Mouse (Mus musculus) hindbrain, postnatal 0 days (tissue): ENCODE measurements around the gene Zfp653. TPM values are rescaled to one million over a fixed set of nuclear protein-coding genes. Genes with fewer than 3 reads are reported as not detected.

ENCODE experiments used
- ATAC-seq: fragments of 200-750 bp; cut with Nextera tagmentation; 2 replicates; pipeline ENCODE4 v1.8.0; 2017; ENCODE audit warnings: mild to moderate bottlenecking, moderate TSS enrichment, moderate library complexity
- DNase-seq: peaks from one replicate; pipeline ENCODE4 v3.0.0-alpha.2; 2015; ENCODE audit warnings: low spot score
- H3K27ac ChIP-seq: fragments of 300-500 bp; sonication (generic); 2 replicates; pipeline ENCODE4 v1.5.1; 2014; ENCODE audit warnings: mild to moderate bottlenecking
- H3K27me3 ChIP-seq: fragments of 300-500 bp; sonication (generic); 2 replicates; pipeline ENCODE4 v1.6.1; 2014; ENCODE audit warnings: low read length, mixed read lengths; ENCODE audit not compliant: insufficient read depth
- H3K36me3 ChIP-seq: fragments of 300-500 bp; sonication (generic); 2 replicates; pipeline ENCODE4 v1.6.1; 2014; ENCODE audit warnings: low read length, mixed read lengths; ENCODE audit not compliant: insufficient read depth
- H3K4me1 ChIP-seq: fragments of 300-500 bp; sonication (generic); 2 replicates; pipeline ENCODE4 v1.6.1; 2014; ENCODE audit warnings: antibody characterized with exemption, low read length, mixed read lengths; ENCODE audit not compliant: insufficient read depth
- H3K4me2 ChIP-seq: fragments of 300-500 bp; sonication (generic); 2 replicates; pipeline ENCODE4 v1.6.1; 2014; ENCODE audit warnings: low read depth, mild to moderate bottlenecking, low read length, moderate library complexity, mixed read lengths
- H3K4me3 ChIP-seq: fragments of 300-500 bp; sonication (generic); 2 replicates; pipeline ENCODE4 v1.5.1; 2014; ENCODE audit warnings: low read length
- H3K9ac ChIP-seq: fragments of 300-500 bp; sonication (generic); replicated peaks from 2 replicates; pipeline ENCODE4 v1.6.1; 2014; ENCODE audit warnings: mild to moderate bottlenecking, low read length, moderate library complexity, mixed read lengths
- H3K9me3 ChIP-seq: fragments of 300-500 bp; sonication (generic); 2 replicates; pipeline ENCODE4 v1.6.1; 2016; ENCODE audit warnings: low read length, mixed read lengths
- CTCF ChIP-seq: IDR thresholded peaks from 2 replicates; pipeline ENCODE4 v1.5.1; 2016; ENCODE audit warnings: antibody characterized with exemption, control low read depth, low read depth
- WGBS: fragments of 180-500 bp; shearing (Covaris S2); extraction: QIAGEN DNeasy Blood & Tissue Kit; methylation state at CpG from one replicate; pipeline ENCODE4 v1.1.7; 2014; 5-methylcytosine and 5-hydroxymethylcytosine counted together
- microRNA-seq, 2 experiments: library from miRNA; unstranded; fragments of <30 nt; microRNA quantifications; one replicate each; pipeline ENCODE4; 2016
- polyA plus RNA-seq: library from polyadenylated mRNA; unstranded; fragments of >200 nt; fragmentation: Nextera tagmentation; extraction: Ambion mirVana; gene quantifications from 2 replicates; pipeline ENCODE4 v1.2.1, GENCODE M21; 2015
- total RNA-seq: library from RNA; depleted of rRNA; stranded (reverse); fragments of >200 nt; gene quantifications from 2 replicates; pipeline ENCODE4 v1.2.3, GENCODE M21; 2014; rRNA removed

The Zfp653 gene
- total and polyA plus RNA-seq, 2 experiments from 2014 or later: 13.2 to 28.8 TPM

DNA sequence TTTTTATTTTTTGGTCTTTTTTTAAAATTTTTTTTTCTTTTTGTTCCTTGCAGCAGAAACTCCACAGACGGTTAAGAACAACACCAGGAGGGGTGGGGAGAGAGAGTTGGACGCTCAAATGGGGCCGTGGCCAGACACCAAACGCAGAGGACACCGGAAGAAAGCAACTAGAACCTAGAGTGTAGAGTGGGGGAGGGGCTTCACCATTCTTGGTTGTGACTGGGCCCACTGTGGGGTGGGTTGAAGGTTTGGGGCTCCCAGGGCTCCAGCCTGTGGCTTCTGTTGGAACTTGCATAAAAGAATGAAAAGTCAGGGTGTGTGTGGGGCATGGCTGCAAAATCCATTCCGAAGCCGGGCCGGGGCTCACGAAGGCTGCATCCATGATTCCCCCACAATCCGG, 54.9 kb downstream of the Zfp653 start:
- peaks cover 41% of the 10 kb centered on the region for H3K36me3 ChIP-seq
- WGBS: 61% methylated on average over 10 of the region's 10 CpGs
- no peak for DNase-seq

DNA sequence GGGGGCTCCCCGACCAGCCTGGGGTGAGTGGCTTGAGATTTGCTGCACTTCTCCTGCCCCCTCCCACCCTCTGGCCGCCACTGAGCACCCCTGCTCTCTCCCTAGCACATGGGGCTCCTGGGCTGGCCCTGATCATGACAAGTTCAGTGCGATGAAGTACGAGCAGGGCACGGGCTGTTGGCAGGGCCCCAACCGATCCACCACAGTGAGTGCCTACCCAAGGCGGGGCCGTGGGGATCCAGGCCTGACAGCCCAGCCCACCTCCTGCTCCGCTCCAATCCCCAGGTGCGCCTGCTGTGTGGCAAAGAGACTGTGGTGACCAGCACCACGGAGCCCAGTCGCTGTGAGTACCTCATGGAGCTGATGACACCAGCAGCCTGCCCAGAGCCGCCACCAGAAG, 58.4 kb downstream of the Zfp653 start:
- DNase-seq (no peak), ATAC-seq (peak; percentile 7; the same call in 1 of the 2 replicates)
- Histone ChIP-seq H3K4me3 (no peak overlapping the region), H3K4me1 (no peaks in the 10 kb centered on the region), H3K27me3 (no peaks in the 10 kb centered on the region), H3K9ac (no peak overlapping the region), H3K36me3 (peaks cover 65% of the 10 kb centered on the region), H3K9me3 (no peaks in the 10 kb centered on the region), H3K27ac (no peak overlapping the region), H3K4me2 (no peak overlapping the region)
- WGBS: 82% methylated on average over 13 of the region's 13 CpGs
- TF ChIP-seq CTCF: no peak

More for the DNA sequence above, 54.9 kb downstream of the Zfp653 start:
- Histone ChIP-seq H3K9ac (no peak overlapping the region), H3K4me1 (no peaks in the 10 kb centered on the region), H3K27ac (no peak overlapping the region), H3K27me3 (no peaks in the 10 kb centered on the region), H3K4me3 (no peak overlapping the region), H3K4me2 (no peak overlapping the region), H3K9me3 (no peaks in the 10 kb centered on the region)
- TF ChIP-seq CTCF: no peak
- ATAC-seq: no peak

DNA sequence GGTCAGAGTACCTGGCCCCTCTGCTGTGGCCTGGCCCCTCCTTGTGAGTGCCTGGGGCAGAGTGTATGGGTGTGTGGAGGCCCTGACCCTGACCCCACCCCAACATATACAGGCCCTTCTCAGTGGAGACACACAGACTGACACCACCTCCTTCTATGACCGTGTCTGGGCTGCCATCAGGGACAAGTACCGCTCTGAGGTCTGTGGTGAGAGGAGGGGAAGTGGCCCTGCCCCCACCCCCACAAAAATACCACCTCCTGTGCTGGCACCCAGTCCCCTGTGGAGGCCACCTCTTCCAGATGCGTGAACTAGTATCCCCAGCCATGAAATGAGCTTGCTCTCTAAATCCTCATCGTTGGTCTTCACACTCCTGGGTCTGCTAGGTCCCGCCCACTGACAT, 60.1 kb downstream of the Zfp653 start:
- no peaks in the 10 kb centered on the region for H3K9me3 ChIP-seq
- no peak overlapping the region for H3K4me3 ChIP-seq
- DNase-seq (no peak), ATAC-seq (0 out of 2 replicates have a peak, but pooled peaks have one; percentile 1)
- WGBS: 83% methylated on average over 5 of the region's 5 CpGs
- no peak overlapping the region for H3K27ac ChIP-seq
- H3K4me1 ChIP-seq: no peaks in the 10 kb centered on the region
- no peaks in the 10 kb centered on the region for H3K27me3 ChIP-seq
- no peak overlapping the region for H3K4me2 ChIP-seq
- no peak for TF ChIP-seq CTCF
- H3K9ac ChIP-seq: no peak overlapping the region
- H3K36me3 ChIP-seq: peaks cover 75% of the 10 kb centered on the region

Small RNA genes within 50 kb of the gene (microRNA-seq; reads per million reads assigned to microRNA genes)
- gene Mir7084: 0.36 to 0.53 reads per million in 2 experiments

Other genes starting within 250 kb of the Zfp653 start
- not detected in 2 replicates for gene Angptl8, start 235.9 kb downstream of the Zfp653 start, total RNA-seq
- gene Angptl8, start 235.9 kb downstream of the Zfp653 start, polyA plus RNA-seq: 0.34 and 0.57 TPM in 2 replicates
- gene Dock6, start 218.7 kb downstream of the Zfp653 start, total RNA-seq: 15.6 and 20.6 TPM in 2 replicates
- 11.5 and 11.7 TPM in 2 replicates for gene Dock6, start 218.7 kb downstream of the Zfp653 start, polyA plus RNA-seq
- 23.1 and 28.6 TPM in 2 replicates for gene Rab3d, start 153.2 kb downstream of the Zfp653 start, total RNA-seq
- 20.3 and 21.6 TPM in 2 replicates for gene Rab3d, start 153.2 kb downstream of the Zfp653 start, polyA plus RNA-seq
- 6.0 and 8.4 TPM in 2 replicates for gene Ccdc159, start 143.9 kb downstream of the Zfp653 start, total RNA-seq
- 3.9 and 4.0 TPM in 2 replicates for gene Ccdc159, start 143.9 kb downstream of the Zfp653 start, polyA plus RNA-seq
- gene Tmem205, start 143.8 kb downstream of the Zfp653 start, total RNA-seq: 34.9 and 52.0 TPM in 2 replicates
- gene Tmem205, start 143.8 kb downstream of the Zfp653 start, polyA plus RNA-seq: 56.2 and 56.3 TPM in 2 replicates
- gene Plppr2, start 134.3 kb downstream of the Zfp653 start, total RNA-seq: 147 and 151 TPM in 2 replicates
- gene Plppr2, start 134.3 kb downstream of the Zfp653 start, polyA plus RNA-seq: 85.6 and 95.2 TPM in 2 replicates
- gene Swsap1, start 115.6 kb downstream of the Zfp653 start, total RNA-seq: 27.8 and 35.8 TPM in 2 replicates
- gene Swsap1, start 115.6 kb downstream of the Zfp653 start, polyA plus RNA-seq: 8.0 and 9.0 TPM in 2 replicates
- gene Epor, start 107.9 kb downstream of the Zfp653 start, total RNA-seq: 0.89 and 1.7 TPM in 2 replicates
- 2.3 TPM in 2 replicates for gene Epor, start 107.9 kb downstream of the Zfp653 start, polyA plus RNA-seq
- gene Rgl3, start 81.9 kb downstream of the Zfp653 start, total RNA-seq: 4.2 and 5.1 TPM in 2 replicates
- 2.5 and 3.5 TPM in 2 replicates for gene Rgl3, start 81.9 kb downstream of the Zfp653 start, polyA plus RNA-seq
- 3.3 and 6.0 TPM in 2 replicates for gene Ccdc151, start 68.7 kb downstream of the Zfp653 start, total RNA-seq
- gene Ccdc151, start 68.7 kb downstream of the Zfp653 start, polyA plus RNA-seq: 4.2 and 4.6 TPM in 2 replicates
- 84.9 and 89.7 TPM in 2 replicates for gene Prkcsh, start 68.6 kb downstream of the Zfp653 start, total RNA-seq
- gene Prkcsh, start 68.6 kb downstream of the Zfp653 start, polyA plus RNA-seq: 67.5 and 69.7 TPM in 2 replicates
- 192 and 204 TPM in 2 replicates for gene Elavl3, start 19.4 kb downstream of the Zfp653 start, total RNA-seq
- 69.9 and 71.7 TPM in 2 replicates for gene Elavl3, start 19.4 kb downstream of the Zfp653 start, polyA plus RNA-seq
- not detected in 2 replicates for gene Gm49318, start 117 bp downstream of the Zfp653 start, total RNA-seq
- gene Gm49318, start 117 bp downstream of the Zfp653 start, polyA plus RNA-seq: not detected in 2 replicates
- gene Ecsit, start 14.1 kb upstream of the Zfp653 start, total RNA-seq: 59.9 and 68.8 TPM in 2 replicates
- gene Ecsit, start 14.1 kb upstream of the Zfp653 start, polyA plus RNA-seq: 51.0 and 56.0 TPM in 2 replicates
- gene Cnn1, start 27.8 kb upstream of the Zfp653 start, total RNA-seq: 0.40 and 0.52 TPM in 2 replicates
- 0.66 and 1.1 TPM in 2 replicates for gene Cnn1, start 27.8 kb upstream of the Zfp653 start, polyA plus RNA-seq
- 142 and 165 TPM in 2 replicates for gene Elof1, start 45.8 kb upstream of the Zfp653 start, total RNA-seq
- 171 and 178 TPM in 2 replicates for gene Elof1, start 45.8 kb upstream of the Zfp653 start, polyA plus RNA-seq
- gene Acp5, start 64.3 kb upstream of the Zfp653 start, total RNA-seq: 0.18 and 1.8 TPM in 2 replicates
- gene Acp5, start 64.3 kb upstream of the Zfp653 start, polyA plus RNA-seq: 0.63 and 1.2 TPM in 2 replicates
- gene Pigyl, start 85.5 kb upstream of the Zfp653 start, total RNA-seq: 20.5 and 37.1 TPM in 2 replicates
- 109 and 111 TPM in 2 replicates for gene Pigyl, start 85.5 kb upstream of the Zfp653 start, polyA plus RNA-seq
- 0.26 TPM in 1 of 2 replicates, not detected in the other for gene Zfp872, start 116.7 kb upstream of the Zfp653 start, total RNA-seq
- 0.24 and 0.33 TPM in 2 replicates for gene Zfp872, start 116.7 kb upstream of the Zfp653 start, polyA plus RNA-seq
- gene Zfp809, start 154.3 kb upstream of the Zfp653 start, total RNA-seq: 5.3 and 6.4 TPM in 2 replicates
- gene Zfp809, start 154.3 kb upstream of the Zfp653 start, polyA plus RNA-seq: 6.1 and 8.4 TPM in 2 replicates
- 3.0 and 5.5 TPM in 2 replicates for gene Zfp599, start 188.5 kb upstream of the Zfp653 start, total RNA-seq
- 4.8 and 5.2 TPM in 2 replicates for gene Zfp599, start 188.5 kb upstream of the Zfp653 start, polyA plus RNA-seq
- 25.4 and 41.4 TPM in 2 replicates for gene Zfp810, start 236.3 kb upstream of the Zfp653 start, total RNA-seq
- gene Zfp810, start 236.3 kb upstream of the Zfp653 start, polyA plus RNA-seq: 24.2 and 25.1 TPM in 2 replicates